Mouse (Mus musculus): ENCODE measurements around the gene Zfyve28. TPM values are rescaled to one million over a fixed set of nuclear protein-coding genes. Genes with fewer than 3 reads are reported as not detected.

Gene Zfyve28
- polyA plus RNA-seq, 1 experiment, result 7.6 TPM

DNA sequence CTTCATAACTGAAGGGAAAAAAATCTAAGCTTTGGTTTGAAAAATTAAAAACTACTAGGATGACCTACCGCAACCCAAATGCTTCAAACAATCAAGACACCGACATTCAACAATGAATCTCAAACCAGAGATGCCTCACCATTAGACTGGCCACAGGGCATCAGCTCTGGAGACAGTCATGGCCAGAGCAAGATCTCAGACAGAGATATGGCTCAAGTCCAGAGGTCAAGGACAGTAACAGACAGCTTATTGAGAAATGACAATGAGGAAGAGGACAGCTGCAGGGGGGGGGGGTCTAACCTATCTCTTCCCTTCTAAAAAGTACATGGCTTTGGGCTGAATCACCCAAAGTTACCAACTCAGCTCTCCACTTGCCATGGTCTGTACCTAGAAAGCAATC is 3.0 kb downstream of the Zfyve28 start:
- DNase-seq (ENCODE audit: low read depth), result no peak
- TF ChIP-seq POLR2A (IDR thresholded peaks at IDR 0.05; ENCODE audit: borderline replicate concordance, extremely low read depth, insufficient read depth, insufficient read length, poor library complexity, severe bottlenecking) (no peak), CTCF (IDR thresholded peaks at IDR 0.05; ENCODE audit: borderline replicate concordance, extremely low read depth, insufficient read depth, insufficient read length) (no peak)

DNA sequence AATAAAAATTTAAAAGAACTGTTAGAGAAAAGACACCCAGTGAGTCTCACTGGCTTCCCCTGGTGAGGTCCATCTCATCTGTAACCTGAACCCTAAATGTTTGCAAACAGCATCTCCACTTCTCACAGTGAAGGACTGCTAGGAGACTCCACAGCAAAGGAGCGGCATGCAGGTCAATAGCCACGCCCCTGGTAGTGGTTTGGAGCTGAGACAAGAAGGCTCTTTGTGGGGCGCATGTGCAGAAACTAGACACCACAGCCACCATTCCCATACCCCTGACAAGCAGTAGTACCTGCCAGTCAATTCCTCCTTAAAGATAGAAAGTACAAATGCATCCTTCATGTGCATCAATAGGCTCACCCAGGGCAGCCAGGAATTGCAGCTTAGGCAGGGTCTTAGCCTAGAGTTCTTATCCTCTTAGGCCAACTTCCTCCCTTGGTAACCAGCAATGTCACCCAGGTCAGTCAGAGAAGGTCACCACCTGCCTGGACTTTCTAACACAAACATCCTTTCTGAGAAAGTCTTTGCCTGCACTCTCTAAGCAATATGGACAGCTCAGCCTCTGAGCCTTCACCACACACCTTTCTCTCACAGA is 4.0 kb downstream of the Zfyve28 start:
- no peak for TF ChIP-seq CTCF (IDR thresholded peaks at IDR 0.05; ENCODE audit: borderline replicate concordance, extremely low read depth, insufficient read depth, insufficient read length)
- no peak for TF ChIP-seq POLR2A (IDR thresholded peaks at IDR 0.05; ENCODE audit: borderline replicate concordance, extremely low read depth, insufficient read depth, insufficient read length, poor library complexity, severe bottlenecking)
- no peak for DNase-seq (ENCODE audit: low read depth)

DNA sequence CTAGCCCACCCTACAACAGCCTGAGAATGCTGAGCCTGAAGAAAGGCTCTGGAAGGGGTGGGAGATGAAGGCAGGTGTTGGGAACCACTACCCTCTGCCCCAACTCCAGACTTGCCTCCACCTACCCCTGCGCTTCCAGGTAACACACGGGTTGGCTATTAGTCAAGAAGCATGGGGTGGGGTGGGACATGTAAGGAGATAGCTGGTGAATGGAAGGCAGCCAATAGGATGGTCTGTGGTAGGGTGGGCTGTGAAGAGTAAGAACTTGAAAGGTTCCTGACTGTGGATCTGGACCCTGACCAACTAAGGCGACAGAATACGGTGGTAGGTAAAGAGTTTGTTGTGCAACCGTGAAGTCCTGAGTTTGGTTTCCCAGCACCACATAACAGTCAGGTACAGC is 4.9 kb downstream of the Zfyve28 start:
- DNase-seq (ENCODE audit: low read depth), result no peak
- TF ChIP-seq CTCF (IDR thresholded peaks at IDR 0.05; ENCODE audit: borderline replicate concordance, extremely low read depth, insufficient read depth, insufficient read length) (no peak), POLR2A (IDR thresholded peaks at IDR 0.05; ENCODE audit: borderline replicate concordance, extremely low read depth, insufficient read depth, insufficient read length, poor library complexity, severe bottlenecking) (no peak)

DNA sequence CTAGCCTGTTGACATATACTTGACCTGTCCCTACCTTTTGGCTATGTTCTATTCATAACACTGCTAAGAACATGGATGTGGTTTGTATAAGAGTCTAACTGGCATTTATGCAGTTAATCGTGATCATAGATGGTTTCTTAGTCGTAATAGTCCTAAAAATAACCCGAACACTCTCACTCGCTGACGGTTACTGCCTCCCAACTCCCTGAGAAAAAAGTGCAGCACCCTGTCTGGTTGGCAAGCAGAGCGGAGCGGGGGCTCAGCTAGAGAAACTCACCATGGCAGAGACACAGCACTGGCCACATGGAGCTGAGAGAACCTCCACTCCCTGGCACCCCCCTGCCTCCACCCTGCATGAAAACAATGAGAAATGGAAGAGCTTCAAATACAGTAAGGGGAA is 7.3 kb downstream of the Zfyve28 start:
- no peak for DNase-seq (ENCODE audit: low read depth)
- TF ChIP-seq POLR2A (IDR thresholded peaks at IDR 0.05; ENCODE audit: borderline replicate concordance, extremely low read depth, insufficient read depth, insufficient read length, poor library complexity, severe bottlenecking), result no peak
- no peak for TF ChIP-seq CTCF (IDR thresholded peaks at IDR 0.05; ENCODE audit: borderline replicate concordance, extremely low read depth, insufficient read depth, insufficient read length)

DNA sequence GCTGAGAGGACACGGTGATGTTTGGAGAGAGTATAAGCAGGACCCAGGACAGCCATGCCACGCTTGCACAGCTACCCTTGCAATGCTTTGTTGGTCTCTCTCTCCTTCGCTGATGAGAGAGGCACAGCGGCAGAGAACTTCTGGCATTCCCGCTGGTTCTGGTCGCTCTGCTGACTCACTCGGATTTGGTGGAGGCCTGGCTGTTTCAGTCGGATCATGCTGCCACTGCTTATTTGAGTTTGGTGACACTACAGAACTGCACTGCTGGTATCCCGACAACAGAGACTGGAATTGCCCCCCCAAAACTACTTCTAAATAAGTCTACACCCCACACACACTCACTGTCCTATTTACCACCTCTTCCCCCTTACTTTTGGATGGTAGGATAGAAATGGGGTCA is 9.0 kb downstream of the Zfyve28 start:
- TF ChIP-seq POLR2A (IDR thresholded peaks at IDR 0.05; ENCODE audit: borderline replicate concordance, extremely low read depth, insufficient read depth, insufficient read length, poor library complexity, severe bottlenecking), result no peak

DNA sequence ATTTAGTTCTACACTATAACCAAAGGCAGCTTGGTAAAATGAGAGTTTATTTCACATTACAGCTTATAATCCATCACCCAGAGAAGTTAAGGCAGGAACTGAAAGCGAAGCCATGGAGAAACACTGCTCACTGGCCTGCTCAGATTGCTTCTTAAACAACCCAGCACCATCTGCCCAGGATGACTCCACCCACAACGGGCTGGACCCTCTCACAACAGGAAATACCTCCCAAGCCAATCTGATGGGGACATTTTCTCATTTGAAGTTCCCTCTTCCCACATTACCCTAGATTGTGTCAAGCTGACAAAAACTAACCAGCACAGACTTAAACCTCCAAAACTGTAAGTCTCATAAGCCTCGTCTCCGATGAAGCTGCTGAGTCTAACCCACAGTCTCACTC is 10.2 kb downstream of the Zfyve28 start:
- TF ChIP-seq CTCF (IDR thresholded peaks at IDR 0.05; ENCODE audit: borderline replicate concordance, extremely low read depth, insufficient read depth, insufficient read length) (no peak), POLR2A (IDR thresholded peaks at IDR 0.05; ENCODE audit: borderline replicate concordance, extremely low read depth, insufficient read depth, insufficient read length, poor library complexity, severe bottlenecking) (no peak)
- no peak for DNase-seq (ENCODE audit: low read depth)

More for the DNA sequence above, 9.0 kb downstream of the Zfyve28 start:
- DNase-seq (ENCODE audit: low read depth), result no peak

DNA sequence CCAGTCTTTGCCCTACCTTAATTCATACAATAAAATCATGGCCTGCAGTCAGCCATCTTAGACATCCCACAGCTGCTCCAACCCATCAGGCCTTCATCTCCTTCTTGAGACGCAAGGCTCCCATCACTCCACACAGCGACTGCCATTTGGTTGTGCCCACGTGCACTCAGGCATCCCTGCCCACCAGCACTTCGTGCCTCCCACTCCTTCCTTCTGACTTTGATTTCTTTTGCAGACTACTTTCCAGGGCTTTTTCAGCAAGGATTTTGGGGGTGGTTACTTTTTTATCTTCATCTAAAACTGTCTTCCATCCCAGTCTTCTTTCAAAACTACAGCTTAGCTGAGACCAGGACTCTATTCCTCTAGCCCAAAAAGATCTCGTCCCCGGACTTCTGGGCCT is 11.5 kb downstream of the Zfyve28 start:
- TF ChIP-seq POLR2A (IDR thresholded peaks at IDR 0.05; ENCODE audit: borderline replicate concordance, extremely low read depth, insufficient read depth, insufficient read length, poor library complexity, severe bottlenecking), result no peak
- TF ChIP-seq CTCF (IDR thresholded peaks at IDR 0.05; ENCODE audit: borderline replicate concordance, extremely low read depth, insufficient read depth, insufficient read length), result no peak
- no peak for DNase-seq (ENCODE audit: low read depth)

DNA sequence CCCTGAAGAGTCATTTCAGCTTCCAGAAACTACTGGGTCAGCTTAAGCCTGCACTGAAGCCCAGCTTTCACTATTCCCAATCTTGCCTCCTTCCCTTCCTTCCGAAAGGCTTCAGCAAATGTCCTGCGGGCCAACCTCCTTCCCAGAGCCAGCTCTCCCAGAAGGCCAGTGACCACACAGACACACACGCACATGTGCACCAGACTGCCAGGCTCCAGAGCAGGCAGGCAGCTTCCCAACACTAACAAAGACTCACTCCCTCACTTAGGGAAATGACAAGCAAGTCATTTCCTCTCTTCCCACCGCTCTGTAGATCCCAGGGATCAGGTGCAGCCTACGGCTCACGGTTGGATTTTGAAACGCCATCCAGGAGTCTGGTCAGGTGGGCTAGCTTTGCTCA is 12.1 kb downstream of the Zfyve28 start:
- DNase-seq (ENCODE audit: low read depth), result no peak
- TF ChIP-seq CTCF (IDR thresholded peaks at IDR 0.05; ENCODE audit: borderline replicate concordance, extremely low read depth, insufficient read depth, insufficient read length) (no peak), POLR2A (IDR thresholded peaks at IDR 0.05; ENCODE audit: borderline replicate concordance, extremely low read depth, insufficient read depth, insufficient read length, poor library complexity, severe bottlenecking) (no peak)

DNA sequence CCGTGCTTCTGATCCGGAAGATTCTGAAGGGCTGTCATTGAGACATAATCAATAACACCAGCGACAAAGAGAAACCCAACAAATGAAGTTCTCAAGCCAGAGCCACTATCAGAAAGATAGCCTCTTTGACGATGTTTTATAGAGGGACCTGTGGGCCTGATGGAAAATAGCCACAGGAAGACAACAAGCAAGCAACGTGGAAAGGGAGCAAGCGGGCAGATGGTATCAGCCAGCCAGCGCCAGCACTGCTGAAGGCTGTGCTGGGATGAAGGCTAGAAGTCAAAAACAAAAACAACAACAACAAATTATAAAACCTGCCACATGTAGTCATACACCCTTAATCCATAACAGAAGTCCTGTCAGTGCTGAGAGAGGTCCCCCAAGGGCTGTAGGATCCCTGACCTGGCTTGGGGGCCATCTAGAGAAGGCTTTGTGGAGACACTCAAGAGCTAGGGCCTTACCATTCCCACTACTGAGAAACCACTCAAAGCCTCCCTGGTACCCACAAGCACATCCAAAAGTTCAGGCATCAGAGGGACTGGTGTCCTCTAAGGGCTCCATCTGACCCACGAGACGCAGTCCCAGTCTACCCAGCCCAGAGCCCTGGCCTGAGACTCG is 13.5 kb downstream of the Zfyve28 start:
- no peak for DNase-seq (ENCODE audit: low read depth)
- no peak for TF ChIP-seq POLR2A (IDR thresholded peaks at IDR 0.05; ENCODE audit: borderline replicate concordance, extremely low read depth, insufficient read depth, insufficient read length, poor library complexity, severe bottlenecking)
- TF ChIP-seq CTCF (IDR thresholded peaks at IDR 0.05; ENCODE audit: borderline replicate concordance, extremely low read depth, insufficient read depth, insufficient read length), result no peak

DNA sequence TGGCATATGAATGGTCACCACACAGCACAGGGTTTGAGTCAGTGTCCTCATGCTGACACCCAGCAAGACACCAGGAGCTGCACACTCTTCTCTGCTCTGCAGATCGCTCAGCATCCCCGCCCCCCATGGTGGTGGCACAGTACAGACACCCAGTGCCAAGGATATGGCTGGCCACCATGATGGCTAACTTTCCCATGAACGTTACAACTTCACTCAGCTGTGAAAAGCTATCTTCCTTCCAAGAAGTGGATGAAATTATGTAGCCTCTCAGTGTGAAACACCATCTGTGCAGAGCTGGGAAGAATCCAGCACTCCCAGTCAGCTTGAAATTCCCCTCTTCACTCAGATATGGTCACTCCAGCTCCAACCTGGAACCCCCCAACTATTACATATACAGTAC is 14.0 kb downstream of the Zfyve28 start:
- no peak for DNase-seq (ENCODE audit: low read depth)
- no peak for TF ChIP-seq POLR2A (IDR thresholded peaks at IDR 0.05; ENCODE audit: borderline replicate concordance, extremely low read depth, insufficient read depth, insufficient read length, poor library complexity, severe bottlenecking)
- no peak for TF ChIP-seq CTCF (IDR thresholded peaks at IDR 0.05; ENCODE audit: borderline replicate concordance, extremely low read depth, insufficient read depth, insufficient read length)

DNA sequence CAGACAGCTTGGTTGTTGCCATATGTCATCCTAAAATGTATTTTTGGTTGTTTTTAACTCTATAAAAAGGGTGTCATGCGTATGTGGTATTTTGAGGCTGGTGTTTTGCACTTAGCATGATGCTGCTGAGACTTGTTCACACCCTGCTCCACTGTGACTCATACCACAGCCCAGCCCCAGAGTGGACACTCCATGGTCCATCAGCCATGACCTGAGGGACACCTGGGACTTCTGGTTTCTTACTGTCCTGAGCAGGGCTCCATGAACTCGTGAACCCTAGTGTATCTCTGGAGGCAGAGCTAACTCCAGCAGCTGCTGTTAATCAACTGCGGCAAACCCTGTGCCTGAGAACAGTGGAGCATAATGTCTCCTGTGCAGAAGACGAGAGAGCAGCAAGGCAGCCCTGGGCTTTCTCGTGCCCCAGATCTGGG is 15.0 kb downstream of the Zfyve28 start:
- no peak for DNase-seq (ENCODE audit: low read depth)
- TF ChIP-seq POLR2A (IDR thresholded peaks at IDR 0.05; ENCODE audit: borderline replicate concordance, extremely low read depth, insufficient read depth, insufficient read length, poor library complexity, severe bottlenecking) (no peak), CTCF (IDR thresholded peaks at IDR 0.05; ENCODE audit: borderline replicate concordance, extremely low read depth, insufficient read depth, insufficient read length) (no peak)

DNA sequence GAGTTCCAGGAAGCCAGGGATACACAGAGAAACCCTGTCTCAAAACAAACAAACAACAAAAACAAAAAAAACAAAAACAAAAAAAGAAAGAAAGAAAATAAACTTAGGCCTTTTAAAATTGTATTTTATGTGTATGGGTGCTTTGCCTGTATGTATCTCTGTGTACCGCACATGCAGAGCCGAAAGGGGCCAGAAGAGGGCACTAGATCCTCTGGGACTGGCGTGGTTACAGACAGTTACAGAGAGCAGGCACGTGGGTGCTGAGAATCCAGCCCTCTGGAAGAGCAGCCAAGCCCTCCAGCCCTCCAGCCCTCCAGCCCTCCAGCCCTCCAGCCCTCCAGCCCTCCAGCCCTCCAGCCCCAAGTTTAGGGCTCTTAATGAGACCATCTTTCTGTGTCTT is 16.5 kb downstream of the Zfyve28 start:
- TF ChIP-seq CTCF (IDR thresholded peaks at IDR 0.05; ENCODE audit: borderline replicate concordance, extremely low read depth, insufficient read depth, insufficient read length) (peak; percentile 51; the same call in 1 of the 2 replicates), POLR2A (IDR thresholded peaks at IDR 0.05; ENCODE audit: borderline replicate concordance, extremely low read depth, insufficient read depth, insufficient read length, poor library complexity, severe bottlenecking) (no peak)
- DNase-seq (ENCODE audit: low read depth), result peak; percentile 8
